Mouse (Mus musculus) large intestine, adult 2 months (tissue): ENCODE measurements around the gene Mettl7a1. TPM values are rescaled to one million over a fixed set of nuclear protein-coding genes. Genes with fewer than 3 reads are reported as not detected.
"Not testable (repeated sequence)": the region's sequence is repeated elsewhere in the genome, so short reads cannot be mapped to it uniquely, and the experiment has no call there.

ENCODE experiments used
- DNase-seq: peaks from one replicate; pipeline ENCODE4 v3.0.0-alpha.2; 2012; ENCODE audit warnings: low read depth, low spot score
- WGBS: fragments of 180-500 bp; shearing (Covaris S2); methylation state at CpG from one replicate; pipeline ENCODE4 v1.1.7; 2018; 5-methylcytosine and 5-hydroxymethylcytosine counted together
- polyA plus RNA-seq: library from polyadenylated mRNA; depleted of rRNA; stranded (reverse); fragments of >200 nt; gene quantifications from 2 replicates; pipeline ENCODE4 v1.2.3, GENCODE M21; 2012; rRNA removed

Mettl7a1 gene
- 22.8 and 24.8 TPM in 2 replicates for polyA plus RNA-seq

- WGBS: under 1% methylated on average over 24 of the region's 30 CpGs
- peak; percentile 89 for DNase-seq
These were observed at the start of gene Mettl7a1 for GRCm38 (mm10) chr15:100304019-100304991. Gene Mettl7a1, plus strand, starts transcription at chr15:100304140.

DNA sequence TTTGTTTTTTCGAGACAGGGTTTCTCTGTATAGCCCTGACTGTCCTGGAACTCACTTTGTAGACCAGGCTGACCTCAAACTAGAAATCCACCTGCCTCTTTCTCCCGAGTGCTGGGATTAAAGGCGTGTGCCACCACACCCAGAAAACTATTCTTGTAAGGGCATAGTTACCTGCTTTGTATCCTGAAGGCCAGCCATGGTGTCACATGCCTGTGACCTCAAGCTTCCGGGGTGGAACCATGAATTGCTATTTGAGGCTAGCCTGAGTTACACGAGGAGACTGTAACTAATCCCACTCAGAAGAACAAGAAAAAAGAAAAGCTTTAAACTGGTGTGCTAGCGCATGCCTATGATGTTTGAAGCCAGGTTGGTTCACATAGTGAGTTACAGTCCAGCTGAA lies 47.6 kb upstream of the Mettl7a1 start:
- no peak for DNase-seq
- 64% methylated on average over 6 of the region's 6 CpGs for WGBS

- WGBS: 87% methylated on average over 5 of the region's 5 CpGs
- DNase-seq: no peak
These were observed 46.6 kb upstream of the Mettl7a1 start for GRCm38 (mm10) chr15:100257305-100257704.

GRCm38 (mm10) chr15:100258646-100259425 lies 45.1 kb upstream of the Mettl7a1 start:
- DNase-seq: no peak
- 96% methylated on average over 7 of the region's 7 CpGs for WGBS

DNA sequence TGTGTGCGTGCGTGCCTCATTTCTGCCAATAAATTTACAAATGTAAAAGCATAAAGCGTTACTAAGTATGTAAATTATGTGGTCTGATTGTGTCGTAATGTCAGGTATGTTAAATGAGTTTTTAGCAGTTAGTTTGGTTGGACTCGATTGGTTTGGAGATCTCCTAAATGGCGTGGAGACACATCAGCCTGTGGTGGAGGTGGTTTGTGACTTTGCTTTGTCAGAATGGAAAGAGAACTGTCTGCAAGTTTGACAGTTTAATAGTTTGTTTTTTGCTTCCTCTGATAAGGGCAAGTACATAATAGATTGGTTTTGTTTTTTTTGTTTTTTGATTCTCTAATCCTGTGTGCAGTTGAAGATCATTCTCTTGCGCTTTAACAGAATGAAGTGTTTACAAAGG lies 43.6 kb upstream of the Mettl7a1 start:
- not testable (repeated sequence) for DNase-seq
- WGBS: 81% methylated on average over 6 of the region's 7 CpGs

- DNase-seq: no peak
- 42% methylated on average over 4 of the region's 4 CpGs for WGBS
These were observed 40.6 kb upstream of the Mettl7a1 start for GRCm38 (mm10) chr15:100263246-100263905.

DNA sequence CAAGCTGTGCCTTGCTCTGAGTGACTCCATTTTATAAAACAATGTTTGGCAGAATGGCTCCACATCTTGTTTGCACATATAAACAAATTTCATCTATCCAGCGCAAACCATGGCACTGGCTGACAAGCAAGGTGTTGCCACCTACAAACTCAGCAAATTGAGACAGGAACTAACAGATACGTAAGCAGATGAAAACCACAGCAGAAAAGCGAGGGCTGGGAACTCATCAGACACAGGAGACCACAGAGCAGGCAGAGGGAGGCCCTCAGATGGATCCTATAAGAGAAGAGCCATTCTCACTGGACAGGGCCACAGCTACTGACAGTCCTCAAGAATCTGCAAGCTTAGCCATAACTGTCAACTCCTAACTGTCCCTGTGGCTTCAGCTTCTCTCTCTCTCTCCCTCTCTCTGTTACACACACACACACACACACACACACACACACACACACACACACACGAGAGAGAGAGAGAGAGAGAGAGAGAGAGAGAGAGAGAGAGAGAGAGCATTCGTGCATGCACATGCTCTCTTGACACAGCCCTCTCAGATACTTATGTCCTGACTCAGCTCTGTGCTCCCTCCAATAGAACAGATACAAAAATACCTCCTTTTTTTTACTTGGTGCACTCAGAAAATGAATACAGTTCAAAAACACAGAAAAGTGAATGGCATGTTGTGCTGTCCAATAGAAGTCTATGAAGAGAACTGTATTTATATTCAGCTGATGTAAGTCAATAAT lies 38.2 kb upstream of the Mettl7a1 start:
- WGBS: 88% methylated on average over 4 of the region's 5 CpGs
- DNase-seq: no peak

GRCm38 (mm10) chr15:100268916-100269315 lies 35.0 kb upstream of the Mettl7a1 start:
- 78% methylated on average over 2 of the region's 2 CpGs for WGBS
- DNase-seq: no peak

DNA sequence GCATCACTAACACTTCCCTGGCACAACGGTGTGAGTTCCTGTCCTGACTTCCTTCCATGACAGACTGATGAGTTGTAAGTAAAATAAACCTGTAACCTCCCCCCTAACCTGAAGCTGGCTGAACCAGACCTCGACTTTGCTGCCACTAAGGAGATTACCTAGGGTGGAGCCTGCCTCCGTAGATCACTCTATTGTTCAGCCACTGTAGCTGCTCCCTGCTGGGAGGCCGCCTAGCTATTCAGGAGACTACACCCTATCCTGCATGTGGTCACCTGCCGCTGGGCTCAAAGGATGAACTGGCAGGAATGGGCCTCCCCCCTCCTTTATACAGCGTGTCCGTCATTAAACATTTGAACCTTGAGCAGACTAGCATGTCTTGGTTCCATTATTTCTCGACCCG lies 34.2 kb upstream of the Mettl7a1 start:
- no peak for DNase-seq
- 36% methylated on average over 9 of the region's 9 CpGs for WGBS

- 76% methylated on average over 7 of the region's 7 CpGs for WGBS
- DNase-seq: not testable (repeated sequence)
These were observed 33.3 kb upstream of the Mettl7a1 start for GRCm38 (mm10) chr15:100270609-100271008.

DNA sequence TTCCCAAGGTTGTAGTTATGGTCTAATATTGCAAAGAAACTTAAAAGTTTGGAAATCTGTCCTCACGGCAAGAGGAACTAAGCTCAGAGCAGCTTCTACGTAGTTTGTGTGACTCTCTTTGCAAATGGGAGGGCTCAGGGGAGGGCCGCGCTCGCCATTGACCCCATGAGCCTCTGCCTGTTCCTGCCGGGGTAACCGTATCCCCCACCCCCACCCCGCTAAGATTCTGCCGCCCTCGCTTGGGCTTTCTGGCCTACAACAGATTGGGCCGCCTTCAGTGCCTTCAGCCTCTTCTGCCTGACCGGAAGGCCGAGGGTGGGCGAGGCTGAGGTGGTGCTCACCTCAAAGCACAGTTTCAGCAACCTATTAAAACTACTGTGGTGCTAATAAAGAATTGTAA lies 32.5 kb upstream of the Mettl7a1 start:
- WGBS: 90% methylated on average over 14 of the region's 14 CpGs

GRCm38 (mm10) chr15:100273791-100274308 lies 30.1 kb upstream of the Mettl7a1 start:
- DNase-seq: not testable (repeated sequence)
- WGBS: 97% methylated on average over 4 of the region's 4 CpGs

More for the DNA sequence above, 32.5 kb upstream of the Mettl7a1 start:
- DNase-seq: no peak

DNA sequence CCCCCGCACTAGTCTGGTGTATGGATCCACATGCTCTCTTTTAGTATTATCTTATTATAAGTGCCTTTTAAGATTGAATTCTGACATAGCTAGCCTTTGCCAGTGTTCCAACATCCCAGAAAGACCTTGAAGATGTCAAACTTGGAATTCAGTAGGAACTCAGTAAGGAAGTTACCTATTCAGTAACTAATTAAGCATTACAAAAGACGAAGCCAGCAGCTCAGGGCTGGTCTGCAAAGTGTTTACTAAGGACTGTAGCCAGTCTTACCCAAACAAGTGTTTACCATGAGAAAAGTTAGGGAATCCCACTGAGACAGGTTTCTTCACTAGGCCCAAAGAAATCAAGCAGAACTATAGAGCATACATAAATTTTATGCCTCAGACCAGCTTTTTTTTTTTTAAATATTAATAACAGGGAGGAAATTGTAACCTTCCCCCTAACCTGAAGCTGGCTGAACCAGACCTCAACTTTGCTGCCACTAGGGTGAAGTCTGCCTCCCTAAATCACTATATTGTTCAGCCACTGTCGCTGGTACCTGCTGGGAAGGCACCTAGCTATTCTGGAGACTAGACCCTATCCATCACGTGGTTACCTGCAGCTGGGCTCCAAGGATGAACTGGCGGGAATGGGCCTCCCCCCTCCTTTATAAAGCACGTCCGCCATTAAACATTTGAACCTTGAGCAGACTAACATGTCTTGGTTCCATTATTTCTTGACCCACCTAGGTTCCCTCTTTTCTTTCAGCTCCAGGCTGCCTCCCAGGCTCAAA lies 29.0 kb upstream of the Mettl7a1 start:
- 93% methylated on average over 7 of the region's 7 CpGs for WGBS
- DNase-seq: no peak

- DNase-seq: no peak
- WGBS: 93% methylated on average over 4 of the region's 4 CpGs
These were observed 27.5 kb upstream of the Mettl7a1 start for GRCm38 (mm10) chr15:100276403-100276802.

- no peak for DNase-seq
- 89% methylated on average over 3 of the region's 3 CpGs for WGBS
These were observed 26.4 kb upstream of the Mettl7a1 start for GRCm38 (mm10) chr15:100277586-100277985.

DNA sequence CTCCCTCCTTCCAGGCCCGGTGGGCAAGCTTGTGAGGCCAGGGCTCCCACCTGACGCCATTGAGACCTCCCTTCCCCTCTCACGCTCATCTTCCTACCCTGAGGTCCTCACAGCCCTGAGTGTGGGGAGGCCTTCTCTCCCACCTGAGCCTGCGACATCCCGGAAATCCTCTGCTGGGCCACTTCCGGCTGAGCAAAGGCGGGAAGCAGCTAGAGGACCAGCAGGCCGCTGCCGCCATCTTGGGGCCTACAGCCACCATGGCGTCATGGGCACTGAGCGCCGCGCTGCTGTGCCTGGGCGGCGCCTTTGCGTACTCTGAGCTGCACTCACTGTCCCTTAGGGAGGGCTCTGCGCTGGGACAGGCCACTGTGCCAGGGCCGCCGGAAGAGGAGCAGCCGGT lies 23.3 kb upstream of the Mettl7a1 start, which contains the start of gene Tmprss12:
Tmprss12 (plus strand) TSS at position 212 of the 400 bp plus-strand sequence.
- WGBS: 98% methylated on average over 20 of the region's 20 CpGs
- no peak for DNase-seq

DNA sequence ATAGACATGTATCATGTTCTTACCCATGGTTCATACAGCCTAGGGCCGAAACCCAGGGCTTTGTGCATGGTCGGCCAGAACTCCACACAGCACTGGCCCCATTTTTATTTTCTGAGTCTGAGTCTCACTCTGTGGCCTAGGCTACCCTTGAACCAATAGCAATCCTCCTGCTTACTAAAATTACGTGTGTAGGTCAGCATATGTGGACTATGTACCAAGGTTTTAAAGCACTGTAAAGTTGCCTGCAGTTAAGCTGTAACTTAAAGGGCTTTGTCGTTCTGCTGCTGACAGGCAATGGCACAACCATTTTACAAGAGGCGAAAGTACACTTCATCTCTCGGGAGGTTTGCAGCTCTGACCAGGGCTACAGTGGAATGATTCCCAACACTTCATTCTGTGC lies 15.0 kb upstream of the Mettl7a1 start:
- DNase-seq: peak; percentile 77
- 47% methylated on average over 6 of the region's 6 CpGs for WGBS

GRCm38 (mm10) chr15:100290858-100291257 lies 13.1 kb upstream of the Mettl7a1 start:
- DNase-seq: no peak
- WGBS: 81% methylated on average over 5 of the region's 5 CpGs
